Mouse (Mus musculus) megakaryocyte, embryonic 14.5 days (primary cell): ENCODE measurements around the gene Ercc1.

Source experiments
- FLI1 ChIP-seq: IDR thresholded peaks from 2 replicates; pipeline ENCODE4 v1.6.1; 2012; ENCODE audit warnings: low read length, inconsistent platforms, mixed read lengths
- GATA1 ChIP-seq: IDR thresholded peaks from 3 replicates; pipeline ENCODE4 v1.6.1; 2012; ENCODE audit warnings: mixed read lengths, low read length, inconsistent platforms, borderline replicate concordance

DNA sequence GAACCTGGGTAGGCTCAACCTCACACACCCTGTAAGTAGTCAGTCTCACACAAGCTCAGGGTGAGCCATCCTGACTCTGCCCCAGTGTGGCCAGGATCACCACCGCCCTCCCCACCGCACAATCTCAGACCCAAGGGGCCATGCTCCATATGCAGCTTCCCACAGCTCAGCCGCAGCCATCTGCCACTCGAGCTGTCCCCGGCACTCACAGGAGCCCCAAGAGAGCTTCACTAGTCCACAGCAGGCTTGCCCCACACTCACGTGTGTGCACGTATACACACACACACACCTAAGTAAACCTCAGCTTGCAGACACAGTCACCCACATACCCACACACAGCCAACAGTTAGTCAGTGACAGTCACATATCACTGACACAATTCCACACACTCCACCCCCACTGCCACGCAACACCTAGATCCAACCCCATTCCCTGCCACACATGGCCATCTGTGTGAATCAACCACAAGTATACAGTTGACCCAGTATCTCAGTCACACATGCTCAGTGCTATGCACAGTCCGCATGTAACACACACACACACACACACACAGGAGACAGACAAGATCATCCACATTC is 58.0 kb downstream of the Ercc1 start:
- no peak for TF ChIP-seq FLI1
- TF ChIP-seq GATA1: no peak
